1 mouse cellular context compared by ENCODE assay signal in genomic region chr7:45396787-45397186, GRCm38 (mm10).
TF ChIP-seq lines count a peak whose summit lies in the region.

No protein-coding gene starts in this region.

TF ChIP-seq in myocyte, 11 proteins besides CTCF, POLR2A, EP300 and RAD21 (continued from another document):
- TF ChIP-seq POLR2AphosphoS2 (IDR thresholded peaks at IDR 0.05; ENCODE audit: insufficient read length, low read depth) (no peak), TCF3 (IDR thresholded peaks at IDR 0.05; ENCODE audit: insufficient read length, low read depth) (no peak), E2F4 (IDR thresholded peaks at IDR 0.05; ENCODE audit: insufficient read depth) (no peak), MYOD1 (IDR thresholded peaks at IDR 0.05; ENCODE audit: control insufficient read depth in 1 of 3, insufficient read length in 2 of 3, low read depth in 2 of 3) (no peak), CEBPB (IDR thresholded peaks at IDR 0.05; ENCODE audit: insufficient read depth, poor library complexity, severe bottlenecking) (no peak), REST (IDR thresholded peaks at IDR 0.05; ENCODE audit: insufficient read depth, insufficient read length) (no peak), MYOG (IDR thresholded peaks at IDR 0.05; ENCODE audit: control insufficient read depth in 1 of 3, insufficient read depth in 1 of 3, insufficient read length in 2 of 3, low read depth in 2 of 3) (no peak), TCF12 (IDR thresholded peaks at IDR 0.05; ENCODE audit: insufficient read depth, poor library complexity, severe bottlenecking) (no peak)
TF ChIP-seq in myocyte: peak in this region for 0.
